Mouse (Mus musculus) kidney, postnatal 10 days (tissue): ENCODE measurements around the gene Cxadr.

ENCODE experiments used
- DNase-seq: peaks from one replicate; pipeline ENCODE4 v3.0.0; 2021; ENCODE audit warnings: mixed read lengths

The Cxadr gene

DNA sequence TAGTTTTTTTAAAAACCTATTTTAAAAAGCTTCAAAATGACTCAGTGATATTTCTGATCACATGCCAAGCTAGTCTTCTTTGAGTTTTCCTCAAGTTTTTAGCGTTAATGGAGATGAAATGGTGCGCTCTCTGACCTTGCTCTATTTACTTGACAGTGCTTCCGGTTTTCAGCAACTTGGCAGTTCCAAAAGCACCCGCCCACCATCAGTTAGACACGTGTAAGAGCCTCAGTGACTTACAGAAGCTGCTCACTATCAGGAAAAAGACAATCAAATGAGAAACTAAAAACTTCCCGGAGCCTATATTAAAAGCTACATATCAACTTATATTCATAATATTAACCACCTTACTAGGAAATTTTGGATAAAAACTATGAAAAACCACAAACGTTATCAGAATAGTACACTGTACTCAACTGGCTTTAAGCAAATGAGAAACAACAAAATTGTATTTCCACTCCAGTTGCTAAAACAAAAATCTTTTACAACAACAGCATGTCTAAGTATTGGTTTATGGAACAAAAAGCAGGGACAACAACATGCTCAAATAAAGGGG lies 70.3 kb downstream of the Cxadr start:
- DNase-seq, result peak; percentile 30

DNA sequence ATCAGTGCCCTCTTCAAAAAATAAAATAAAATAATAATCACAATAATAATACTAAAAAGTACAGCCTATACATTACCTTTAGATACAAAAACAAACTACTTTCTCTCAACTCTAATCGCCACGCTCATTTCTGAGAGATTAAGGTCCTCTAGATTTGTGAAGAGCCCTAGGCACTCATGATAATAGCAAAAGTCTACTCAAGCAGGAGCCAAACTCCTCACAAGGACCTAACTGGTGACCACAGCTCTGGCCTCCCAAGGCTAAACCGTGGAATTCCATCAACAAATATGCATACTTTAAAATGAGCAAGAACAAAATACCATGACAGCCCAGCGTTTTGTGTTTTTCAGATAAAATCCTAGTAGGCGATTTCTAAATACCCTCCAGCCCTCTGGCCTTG lies 71.5 kb downstream of the Cxadr start:
- DNase-seq, result no peak

DNA sequence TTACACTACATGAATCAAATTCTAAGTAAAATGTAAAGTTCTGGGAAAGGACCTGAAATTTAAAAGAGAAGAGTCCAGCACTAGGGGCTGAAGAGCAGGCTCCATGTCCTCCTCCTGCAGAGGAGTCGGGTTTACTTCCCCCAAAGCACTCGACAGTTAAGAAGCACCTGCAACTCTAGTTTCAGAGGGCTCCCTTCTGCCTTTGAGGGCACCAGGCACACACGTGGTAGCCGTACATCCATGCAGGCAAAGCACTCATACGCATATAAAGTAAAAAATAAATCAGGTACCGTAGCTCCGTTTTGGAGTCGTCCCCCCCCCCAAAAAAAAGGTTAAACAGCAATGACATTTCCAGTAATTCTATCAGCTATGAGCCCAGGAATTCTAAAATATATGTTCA lies 72.5 kb downstream of the Cxadr start:
- no peak for DNase-seq

DNA sequence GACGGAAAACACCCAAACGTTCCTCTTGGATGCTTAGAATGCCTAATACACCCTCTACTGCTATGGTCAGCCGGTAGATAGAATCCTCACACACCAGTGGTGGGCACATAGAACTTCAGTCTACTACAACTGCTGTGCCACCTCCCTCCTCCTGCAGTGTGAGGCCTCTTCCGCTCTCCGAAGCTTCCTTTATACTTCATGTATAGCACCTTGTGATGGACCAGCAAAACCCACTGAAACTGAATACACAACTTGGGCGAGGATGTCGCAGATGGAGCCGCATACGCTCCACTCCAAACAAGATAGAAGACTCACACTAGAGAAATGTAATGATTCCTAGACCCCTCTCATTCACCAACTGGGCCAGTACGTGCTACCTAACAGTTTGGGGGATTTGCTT lies 73.9 kb downstream of the Cxadr start:
- DNase-seq, result no peak

DNA sequence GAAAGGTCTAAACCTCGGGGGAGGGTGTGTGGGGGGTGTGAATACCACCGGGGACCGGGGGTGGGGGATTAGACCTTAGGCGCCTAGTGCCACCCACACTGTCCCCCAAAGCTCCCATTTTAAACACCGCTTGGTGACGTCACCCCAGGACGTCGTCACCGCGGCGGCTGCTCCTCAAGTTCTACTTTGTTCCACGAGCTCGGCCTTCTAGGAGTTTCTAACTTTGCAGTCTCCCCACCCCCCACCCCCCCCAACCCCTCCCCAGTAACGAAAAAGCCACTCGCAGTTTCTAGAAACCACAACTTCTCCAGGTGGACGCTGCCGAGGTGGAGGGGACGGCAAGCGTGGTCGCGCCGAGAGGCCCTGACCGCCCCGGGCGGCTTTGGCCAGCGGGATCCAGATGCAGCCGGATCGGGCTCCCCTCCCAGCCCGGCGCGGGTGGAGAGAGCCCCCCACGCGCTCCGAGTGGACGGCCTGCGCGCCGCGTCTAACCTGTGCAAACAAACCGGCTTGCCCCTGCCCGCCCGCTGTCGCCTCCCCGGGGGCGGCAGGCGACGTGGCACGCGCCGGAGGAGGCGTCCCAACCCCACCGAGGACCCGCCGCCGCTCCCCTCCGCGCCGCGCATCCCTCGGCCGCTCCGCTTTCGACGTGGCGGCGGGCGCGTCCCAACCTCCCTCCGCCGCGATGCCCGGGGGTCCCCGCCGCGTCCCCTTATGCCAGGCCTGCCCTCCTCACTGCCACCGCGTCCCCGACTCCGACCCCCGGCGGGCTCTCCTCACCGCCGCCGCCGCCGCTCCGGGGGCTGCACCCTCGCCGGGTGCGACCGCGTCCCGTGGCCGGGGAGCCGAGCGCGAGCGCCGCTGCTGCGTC lies 74.8 kb downstream of the Cxadr start:
- DNase-seq, result peak; percentile 75

DNA sequence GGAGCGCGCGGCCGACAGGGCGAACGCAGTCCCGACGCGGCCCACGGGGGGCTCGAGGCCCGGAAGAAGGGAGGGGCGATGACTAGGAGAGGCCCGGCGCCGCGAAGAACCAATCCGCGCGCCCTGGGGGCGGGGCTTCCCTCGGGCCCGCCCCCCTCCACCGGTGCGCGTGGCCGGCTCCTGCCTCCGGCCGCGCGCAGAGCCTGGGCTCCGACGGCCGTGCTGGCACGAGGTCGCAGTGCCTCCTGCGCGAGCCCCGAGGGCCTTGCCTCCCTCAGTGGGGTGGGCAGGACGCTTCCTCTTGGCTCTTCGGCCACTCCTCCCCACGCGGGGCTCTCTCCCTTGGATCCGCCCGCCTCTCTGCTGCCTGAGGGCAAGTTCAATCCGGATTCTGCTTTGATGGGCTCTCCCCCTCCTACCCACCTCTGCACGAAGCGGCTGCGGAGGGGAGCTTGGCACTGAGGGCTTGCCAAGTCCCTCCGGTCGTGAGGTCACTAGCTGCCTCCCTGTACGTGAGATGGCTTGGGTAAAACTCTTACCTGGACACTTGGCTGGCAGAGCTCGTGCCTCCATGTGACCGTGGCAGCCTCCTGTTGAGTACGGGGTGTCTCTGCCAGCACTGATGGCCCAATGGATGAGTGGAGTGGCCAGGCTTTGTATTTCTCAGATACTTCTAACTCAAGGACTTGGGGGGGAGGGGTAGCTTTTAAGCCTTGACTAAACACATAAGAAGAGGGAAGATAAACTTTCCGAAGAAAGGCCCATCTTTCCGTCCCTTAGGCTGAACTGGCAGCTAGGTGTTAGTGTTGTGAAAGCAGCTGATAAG lies 75.7 kb downstream of the Cxadr start, which contains the start of gene Btg3:
TSS of gene Btg3 (minus strand) at position 448 of the 826 bp plus-strand sequence.
- DNase-seq, result peak; percentile 94

DNA sequence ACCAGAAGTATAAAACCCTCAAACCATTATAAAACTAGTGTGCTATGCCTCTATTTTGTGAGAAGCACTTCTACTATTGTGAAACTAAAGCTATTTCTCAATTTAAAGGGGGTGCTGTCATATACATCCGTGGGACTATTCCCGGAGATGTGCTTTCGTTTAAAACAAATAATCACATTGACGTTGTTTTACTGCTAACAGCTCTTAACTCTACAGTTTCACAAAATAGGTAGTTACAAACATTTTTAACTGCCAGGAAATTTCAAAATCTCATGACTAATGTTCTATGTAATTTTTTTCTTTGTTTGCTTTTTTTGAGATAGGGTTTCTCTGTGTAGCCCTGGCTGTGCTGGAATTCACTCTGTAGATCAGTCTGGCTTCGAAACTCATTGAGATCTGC lies 77.2 kb downstream of the Cxadr start:
- no peak for DNase-seq

DNA sequence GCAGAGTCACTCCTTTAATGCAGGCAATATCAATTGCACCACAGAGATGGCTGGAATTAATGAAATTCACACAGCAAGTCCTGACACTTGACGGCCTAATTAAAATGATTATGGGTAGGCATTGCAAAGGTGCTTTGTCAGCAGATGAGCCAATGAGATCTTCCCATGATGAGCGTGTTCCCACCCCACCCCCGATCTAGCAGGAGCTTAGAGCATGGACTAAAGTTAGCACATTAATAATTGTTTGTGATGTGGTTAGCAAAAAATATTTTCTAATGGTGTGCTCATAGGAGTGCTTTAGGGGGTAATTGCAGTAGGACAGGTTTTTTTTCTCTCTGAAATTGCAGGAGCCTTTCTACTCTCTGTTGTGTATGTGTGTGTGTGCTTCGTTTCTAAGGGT lies 87.8 kb downstream of the Cxadr start:
- no peak for DNase-seq

DNA sequence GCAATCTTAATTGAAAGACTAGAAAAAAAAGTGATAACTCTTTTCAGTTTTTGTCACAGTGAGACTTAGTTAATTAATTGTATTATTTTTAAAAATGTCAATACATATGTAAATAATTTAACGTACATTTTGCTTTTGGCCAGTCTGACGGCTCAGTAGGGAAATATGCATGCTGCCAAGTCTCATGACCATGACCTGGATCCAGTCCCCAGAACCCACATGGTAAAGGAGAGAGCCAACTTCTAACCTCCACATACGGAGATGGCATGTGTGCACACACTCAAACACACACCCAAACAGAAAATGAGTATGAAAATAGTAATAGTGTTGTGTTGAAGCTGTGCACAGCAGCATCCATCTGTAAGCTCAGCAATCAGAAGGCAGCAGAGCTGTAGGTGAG lies 88.7 kb downstream of the Cxadr start:
- no peak for DNase-seq

DNA sequence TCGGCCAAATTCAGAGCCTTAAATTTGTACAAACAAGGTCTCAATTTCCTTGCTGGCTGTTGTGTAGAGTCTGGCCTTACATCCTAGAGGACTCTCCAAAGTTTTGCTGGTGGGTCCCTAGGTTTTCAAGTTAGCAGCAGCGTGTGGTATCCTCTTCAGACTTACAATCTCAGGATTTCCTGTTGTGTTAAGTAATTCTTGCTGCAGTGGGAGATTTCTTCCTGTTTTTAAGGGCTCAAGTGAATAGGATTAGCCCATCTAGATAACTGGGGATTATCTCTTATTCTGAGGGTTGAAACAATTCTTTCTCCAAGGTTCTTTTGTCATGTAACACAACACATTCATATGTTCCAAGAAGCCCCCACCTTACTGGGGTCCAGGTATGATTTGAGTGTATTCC lies 90.1 kb downstream of the Cxadr start:
- DNase-seq, result no peak

DNA sequence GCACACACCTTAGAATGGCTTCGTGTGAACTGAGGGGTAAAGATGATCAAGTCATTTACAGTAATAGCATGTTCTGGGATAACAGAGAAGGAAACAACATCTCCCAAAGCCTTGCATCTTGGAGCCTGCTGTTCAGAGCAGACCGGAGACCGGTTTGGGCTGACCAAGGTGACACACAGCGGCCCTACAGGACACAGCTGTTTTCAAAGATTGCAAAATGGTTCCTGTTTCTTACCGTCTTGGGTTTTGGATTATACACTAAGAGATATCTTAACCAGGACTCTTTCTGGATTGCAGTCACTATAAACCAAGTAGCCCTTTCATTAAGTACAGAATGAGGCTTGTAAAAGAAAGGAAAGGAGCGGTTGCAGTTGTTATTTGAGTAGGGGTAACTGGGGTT lies 97.4 kb downstream of the Cxadr start:
- no peak for DNase-seq

DNA sequence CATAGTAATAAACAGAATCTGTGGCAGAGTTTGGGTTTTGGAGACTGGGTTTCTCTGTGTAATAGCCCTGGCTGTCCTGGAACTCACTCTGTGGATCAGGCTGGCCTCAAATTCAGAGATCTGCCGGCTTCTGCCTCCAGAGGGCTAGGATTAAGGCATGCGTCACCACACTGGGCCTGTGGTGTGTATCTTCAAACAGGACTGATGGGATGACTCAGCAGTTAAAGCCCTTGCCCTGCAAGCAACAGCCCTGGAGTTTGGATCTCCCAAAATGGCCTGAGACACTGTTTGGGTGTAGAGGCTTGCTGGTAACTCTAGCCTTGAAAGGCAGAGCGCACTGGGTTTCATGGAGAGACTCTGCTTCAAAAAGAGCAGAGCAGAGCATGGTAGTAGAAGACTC lies 98.1 kb downstream of the Cxadr start:
- DNase-seq, result no peak

DNA sequence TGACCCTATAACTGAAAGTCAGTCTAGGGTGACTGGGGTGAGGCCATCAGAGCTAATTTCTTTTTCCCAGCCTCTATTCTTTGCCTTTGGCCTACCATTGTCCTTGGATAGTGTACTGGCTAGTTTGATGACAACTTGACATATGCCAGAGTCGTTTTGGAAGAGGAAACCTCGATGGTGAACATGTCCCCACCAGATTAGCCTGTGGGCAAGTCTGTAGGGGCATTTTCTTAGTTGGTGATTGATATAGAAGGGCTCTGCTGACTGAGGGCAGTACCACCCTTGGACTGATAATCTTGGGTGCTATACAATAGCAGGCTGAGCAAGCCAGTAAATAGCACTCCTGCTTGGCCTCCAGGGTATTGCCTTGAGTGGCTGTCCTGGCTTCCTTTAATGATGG lies 101.0 kb downstream of the Cxadr start:
- DNase-seq, result no peak

DNA sequence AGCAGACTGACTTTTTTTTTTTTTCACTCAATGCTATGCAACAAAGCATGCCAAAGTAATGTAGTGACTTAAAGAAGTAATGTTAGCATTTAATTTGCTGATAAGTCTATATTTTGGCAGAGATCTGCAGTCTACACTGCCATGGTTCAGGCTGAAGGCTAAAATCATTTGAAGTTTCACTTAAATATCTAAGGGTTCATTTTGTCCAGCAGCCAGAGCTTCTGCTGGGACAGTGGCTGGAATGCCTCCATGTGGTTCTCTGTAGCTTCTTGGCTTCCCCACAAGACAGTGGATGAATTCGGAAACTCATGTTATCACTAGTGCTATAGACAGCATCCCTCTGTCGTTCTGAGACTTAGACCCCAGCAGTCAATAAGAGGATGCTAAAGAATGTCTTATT lies 105.4 kb downstream of the Cxadr start:
- DNase-seq, result no peak

DNA sequence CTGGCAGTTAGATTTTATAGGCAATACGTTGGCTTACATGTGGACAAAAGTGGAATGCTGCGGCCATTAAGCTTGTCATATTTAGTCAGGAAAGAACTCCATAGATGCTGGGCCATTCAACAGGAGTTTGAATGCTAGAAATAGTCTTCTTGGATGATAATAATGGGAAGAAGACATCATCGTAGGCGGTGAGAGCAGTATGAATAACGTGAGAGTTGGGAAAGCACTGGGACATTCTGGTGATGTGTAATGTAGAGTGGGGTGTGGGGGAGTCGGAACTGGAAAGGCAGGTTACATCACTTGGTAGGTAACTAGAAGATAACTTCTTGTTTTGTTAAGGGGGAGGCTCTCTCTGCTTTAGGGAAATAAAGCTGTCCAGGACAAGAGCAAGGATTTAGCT lies 106.6 kb downstream of the Cxadr start:
- DNase-seq, result no peak
